Mouse (Mus musculus): ENCODE results near the gene Fmn2. TPM values are rescaled to one million over a fixed set of nuclear protein-coding genes. Genes with fewer than 3 reads are reported as not detected.

Fmn2 gene
- total RNA-seq, 2 experiments from 2014 or later: 0.21 to 0.41 TPM

GRCm38 (mm10) chr1:174557841-174558240, 56.2 kb downstream of the Fmn2 start:
- DNase-seq: no peak

- DNase-seq: no peak
These were observed 56.9 kb downstream of the Fmn2 start for GRCm38 (mm10) chr1:174558488-174558887.

DNA sequence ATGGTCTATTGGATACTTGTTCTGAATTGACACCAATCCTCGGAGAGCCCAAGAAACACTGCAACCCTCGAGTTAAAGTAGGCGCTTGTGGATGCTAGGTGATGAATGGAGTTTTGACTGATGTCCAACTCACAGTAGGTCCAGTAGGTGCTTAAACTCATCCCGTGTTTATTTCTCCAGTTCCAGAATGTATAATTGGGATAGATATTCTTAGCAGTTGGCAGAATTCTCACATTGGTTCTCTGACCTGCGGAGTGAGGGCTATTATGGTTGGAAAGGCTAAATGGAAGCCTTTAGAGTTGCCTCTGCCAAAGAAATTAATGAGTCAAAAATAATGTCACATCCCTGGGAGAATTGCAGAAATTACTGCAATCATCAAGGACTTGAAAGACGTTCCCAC, 62.9 kb downstream of the Fmn2 start:
- no peak for DNase-seq

DNA sequence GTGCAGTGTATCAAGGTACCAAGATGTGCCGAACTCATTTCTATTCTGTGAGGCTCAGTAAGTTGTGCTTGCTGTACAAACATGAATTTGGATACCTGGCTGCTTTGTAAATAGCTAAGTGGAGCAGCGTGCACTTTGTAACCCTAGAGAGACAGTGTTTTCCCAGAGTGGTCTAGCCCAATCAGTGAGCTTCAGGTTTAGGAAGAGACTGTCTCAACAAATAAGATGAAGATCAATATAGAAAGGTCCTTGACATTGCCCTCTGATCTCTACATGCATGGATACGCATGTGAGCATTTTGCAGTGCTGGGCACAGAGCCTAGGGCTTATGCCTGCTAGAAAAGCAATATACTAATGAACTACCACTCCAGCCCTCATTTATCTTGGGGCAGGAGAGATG, 67.0 kb downstream of the Fmn2 start:
- DNase-seq: no peak

DNA sequence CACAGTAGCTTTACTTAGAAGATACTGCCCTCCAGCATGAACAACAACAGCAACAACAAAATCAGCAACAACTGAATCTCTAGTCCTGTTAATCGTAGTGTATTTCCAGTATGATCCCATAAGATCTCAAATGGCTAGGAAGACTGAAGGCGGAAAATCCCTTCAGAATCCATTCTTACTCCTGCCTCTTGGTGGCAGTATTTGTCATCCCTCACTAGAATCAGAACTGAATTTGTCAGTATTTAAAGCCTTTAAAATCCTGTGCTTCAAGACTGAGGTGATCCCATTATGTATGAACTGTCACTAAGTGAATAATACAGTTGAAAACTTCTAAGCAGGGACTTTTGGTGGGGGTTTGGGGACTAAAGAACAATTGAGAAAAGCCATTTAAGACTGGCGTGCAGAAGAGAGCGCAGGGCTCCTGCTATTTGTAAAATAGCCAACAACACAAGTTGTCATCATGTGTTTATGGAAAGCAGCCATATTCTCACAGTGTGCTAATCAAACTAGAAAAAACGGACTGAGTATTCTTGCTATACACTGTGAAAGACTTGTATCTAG, 90.9 kb downstream of the Fmn2 start:
- DNase-seq: no peak

DNA sequence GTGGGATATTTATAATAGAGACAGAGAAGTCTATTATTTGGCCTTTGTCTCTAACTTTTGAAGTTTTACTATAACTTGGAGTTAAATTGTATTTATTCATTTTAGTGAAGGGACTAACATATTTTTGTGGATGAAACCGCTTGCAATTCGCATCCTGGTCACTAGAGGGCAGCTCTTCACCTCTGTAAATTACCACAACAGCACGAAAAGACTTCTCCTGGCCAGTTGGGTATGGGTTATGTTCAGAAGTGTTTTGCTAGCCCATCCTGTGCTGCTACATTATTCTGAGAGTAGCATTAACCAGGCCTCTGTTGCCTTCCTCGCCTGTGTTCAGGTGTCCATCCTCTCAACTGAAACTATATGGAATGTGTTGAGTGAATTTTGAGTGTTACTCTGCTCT, 93.4 kb downstream of the Fmn2 start:
- peak; percentile 9 for DNase-seq

- DNase-seq: no peak
These were observed 95.9 kb downstream of the Fmn2 start for GRCm38 (mm10) chr1:174597495-174597894.

DNA sequence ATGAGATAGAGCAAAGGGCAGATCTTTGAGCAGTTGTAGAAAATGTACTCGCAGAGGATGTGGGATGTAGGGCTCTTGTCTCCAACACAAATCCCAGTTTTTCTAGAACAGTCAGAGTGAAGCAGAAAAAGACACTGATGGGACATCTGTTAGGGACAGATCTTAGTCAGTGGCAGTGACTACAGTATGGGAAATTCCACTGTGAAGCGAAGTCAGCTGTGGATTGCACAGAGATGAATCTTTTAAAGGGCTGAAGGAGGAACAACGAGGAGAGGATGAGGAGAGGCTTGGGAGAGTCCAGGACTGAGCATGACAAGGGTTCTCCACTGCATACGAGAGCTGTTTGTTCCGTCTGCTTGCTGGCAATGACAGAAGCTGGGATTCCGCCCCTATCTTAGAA, 96.6 kb downstream of the Fmn2 start:
- DNase-seq: no peak

DNA sequence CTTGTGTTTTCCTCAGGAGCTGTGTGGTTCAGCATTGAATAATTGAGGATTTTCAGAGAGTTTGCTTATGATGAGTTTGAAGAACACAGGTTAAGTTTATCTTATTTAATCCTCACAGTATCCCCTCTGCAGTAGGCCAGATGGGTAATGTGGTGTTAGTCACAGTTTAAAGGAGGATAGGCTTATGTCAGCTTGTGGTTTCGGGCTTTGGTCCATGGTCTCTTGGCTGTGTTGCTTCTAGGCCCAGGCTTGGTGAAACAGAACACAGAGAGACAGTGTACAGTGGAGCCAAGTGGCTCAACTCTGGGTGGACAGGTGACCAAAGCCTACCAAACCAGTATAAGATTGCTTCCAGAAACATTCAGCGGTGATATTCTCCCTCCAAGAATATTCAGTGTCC, 98.4 kb downstream of the Fmn2 start:
- no peak for DNase-seq

DNA sequence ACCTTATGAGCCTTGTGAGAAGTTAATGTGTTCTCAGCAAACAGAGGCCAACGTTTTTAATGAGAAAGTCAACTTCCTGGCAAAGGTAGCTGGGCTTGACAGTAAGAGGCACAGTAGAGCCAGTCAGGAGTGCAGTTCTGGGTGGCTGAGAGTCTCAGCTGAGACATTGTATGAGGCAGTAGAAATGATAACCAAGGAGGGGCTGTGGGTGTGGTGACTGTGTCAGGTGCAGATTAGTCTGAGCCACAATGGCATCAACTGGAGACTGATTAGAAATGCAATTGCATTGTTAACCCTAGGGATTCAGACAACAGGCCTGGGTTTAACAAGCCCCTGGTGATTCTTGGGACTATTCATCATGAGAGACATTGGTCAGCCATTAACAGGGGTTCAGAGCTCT, 99.0 kb downstream of the Fmn2 start:
- DNase-seq: no peak

DNA sequence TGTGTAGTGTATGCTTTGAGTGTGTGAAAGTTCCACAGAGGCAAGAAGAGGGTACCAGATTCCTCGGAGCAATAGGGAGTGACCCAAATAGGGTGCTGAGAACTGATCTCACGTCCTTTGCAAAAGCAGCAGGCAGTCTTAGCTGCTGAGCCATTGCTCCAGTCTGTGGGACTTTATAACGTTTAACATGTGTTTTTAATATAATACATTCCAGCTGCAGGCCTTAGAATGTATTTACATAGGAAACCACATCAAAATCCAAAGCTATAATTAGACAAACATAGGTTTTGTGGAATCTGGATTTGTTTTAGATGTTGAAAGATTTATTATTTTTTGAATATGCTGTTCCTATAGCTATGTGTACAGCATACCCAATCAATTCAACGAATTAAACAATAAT, 115.7 kb downstream of the Fmn2 start:
- DNase-seq: no peak

- DNase-seq: no peak
These were observed 119.9 kb downstream of the Fmn2 start for GRCm38 (mm10) chr1:174621512-174621911.

- DNase-seq: no peak
These were observed 121.4 kb downstream of the Fmn2 start for GRCm38 (mm10) chr1:174623054-174623453.

DNA sequence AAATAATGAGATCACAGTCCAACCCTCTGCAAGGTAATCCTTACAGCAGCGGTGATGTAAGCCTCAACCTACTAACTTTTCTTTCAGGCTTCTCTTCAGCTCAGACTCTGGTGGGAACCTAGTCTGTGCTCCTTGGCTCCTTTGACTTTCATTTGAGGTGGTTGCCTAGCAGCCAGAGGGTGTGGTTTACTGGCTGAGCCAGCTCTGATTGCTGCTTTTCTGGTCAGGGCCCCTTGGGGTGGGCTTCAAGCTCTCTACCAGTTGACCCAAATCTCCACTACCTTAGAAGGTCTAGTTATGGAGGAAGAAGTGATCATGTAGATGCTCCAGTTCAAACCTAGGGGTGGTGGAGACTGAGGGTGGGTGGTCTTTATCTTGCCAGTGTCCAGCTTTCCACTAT, 128.4 kb downstream of the Fmn2 start:
- DNase-seq: no peak

GRCm38 (mm10) chr1:174636291-174636690, 134.7 kb downstream of the Fmn2 start:
- DNase-seq: no peak

DNA sequence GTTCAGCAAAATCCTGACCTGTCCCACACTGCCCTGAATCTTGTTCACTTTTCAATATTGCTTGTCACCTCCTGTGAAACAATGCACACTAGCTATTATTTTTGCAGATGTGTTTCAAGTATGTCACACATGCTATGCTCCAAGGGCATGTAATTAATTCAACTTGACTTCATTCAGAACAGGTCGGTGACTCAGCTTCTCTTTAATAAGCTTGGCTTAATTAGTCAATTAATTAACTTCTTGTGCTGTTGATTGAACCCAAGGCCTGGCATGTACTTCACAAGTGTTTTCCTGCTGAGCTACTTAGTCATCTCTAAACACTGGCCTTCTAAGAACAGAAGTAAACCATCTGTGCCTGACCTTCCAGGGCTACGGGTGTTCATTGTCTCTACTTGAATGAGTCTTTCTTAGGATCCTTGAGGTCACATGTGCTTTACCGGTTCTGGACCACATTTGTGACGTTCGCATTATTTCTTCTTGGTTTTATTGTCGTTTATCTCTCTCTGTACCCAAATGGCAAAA, 136.0 kb downstream of the Fmn2 start:
- no peak for DNase-seq

GRCm38 (mm10) chr1:174640901-174641300, 139.3 kb downstream of the Fmn2 start:
- DNase-seq: no peak

DNA sequence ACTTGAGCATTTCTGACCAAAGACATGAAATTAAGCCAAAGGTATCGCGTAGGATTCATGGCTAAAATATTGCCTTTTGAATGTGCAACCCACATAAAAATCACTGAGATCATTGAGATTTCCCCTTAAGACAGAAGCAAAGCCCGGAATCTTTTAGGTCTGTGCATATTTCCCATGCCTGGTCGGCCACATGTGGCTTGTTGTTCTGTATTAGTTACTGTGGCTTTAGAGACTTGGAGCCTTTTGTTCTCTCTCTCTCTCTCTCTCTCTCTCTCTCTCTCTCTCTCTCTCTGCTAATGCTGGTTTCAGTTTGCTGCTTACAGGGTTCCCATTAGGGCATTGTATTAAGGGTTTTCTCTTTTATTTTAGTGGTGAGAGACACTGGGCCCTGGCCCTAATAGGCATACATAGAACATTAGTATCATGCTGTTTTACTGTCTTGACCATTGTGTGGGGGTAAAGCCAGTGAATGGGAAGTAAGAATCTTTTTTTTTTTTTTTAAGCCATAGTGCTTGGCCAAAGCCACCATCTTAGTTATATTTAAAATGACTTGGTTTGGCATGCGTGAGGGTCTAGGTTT, 141.9 kb downstream of the Fmn2 start:
- no peak for DNase-seq

DNA sequence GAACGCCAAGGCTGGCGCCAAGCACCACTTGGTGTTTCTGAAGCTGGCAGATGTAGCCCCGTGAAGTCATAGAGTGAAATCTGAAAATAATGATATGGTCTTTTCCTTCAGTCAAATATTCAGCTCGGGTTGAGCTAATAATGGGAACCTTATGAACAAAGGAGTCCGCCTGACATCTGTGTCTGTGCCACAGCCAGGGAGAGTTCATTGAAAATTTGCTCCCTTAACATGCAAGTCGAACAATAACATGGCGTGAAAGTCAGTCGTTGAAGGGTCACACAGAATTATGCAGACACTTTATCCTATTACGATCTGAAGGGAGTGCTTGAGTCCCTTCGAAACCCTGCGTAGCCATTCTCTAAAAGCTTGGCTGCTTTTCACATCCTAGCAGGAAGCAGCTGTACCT, 147.8 kb downstream of the Fmn2 start:
- no peak for DNase-seq

DNA sequence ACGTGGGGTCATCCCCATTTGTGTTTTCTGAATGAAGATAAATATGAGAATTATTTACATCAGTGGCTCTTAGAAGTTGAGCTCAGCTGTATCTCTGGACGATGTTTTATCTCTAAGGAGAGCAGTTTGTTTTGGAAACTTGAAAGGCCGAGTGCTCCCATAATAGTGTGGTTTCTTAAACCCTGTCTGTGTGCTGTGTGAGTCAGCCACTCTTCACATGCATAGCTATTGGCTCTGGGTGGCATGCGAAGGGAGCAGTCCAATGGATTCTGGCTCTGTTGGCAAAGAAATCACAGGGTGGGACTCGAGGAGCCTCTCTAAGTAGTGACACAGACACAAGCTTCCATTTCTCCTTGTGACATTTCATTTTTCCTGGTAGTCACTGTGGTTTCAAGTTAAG, 152.9 kb downstream of the Fmn2 start:
- no peak for DNase-seq

- no peak for DNase-seq
These were observed 153.7 kb downstream of the Fmn2 start for GRCm38 (mm10) chr1:174655354-174655753.

DNA sequence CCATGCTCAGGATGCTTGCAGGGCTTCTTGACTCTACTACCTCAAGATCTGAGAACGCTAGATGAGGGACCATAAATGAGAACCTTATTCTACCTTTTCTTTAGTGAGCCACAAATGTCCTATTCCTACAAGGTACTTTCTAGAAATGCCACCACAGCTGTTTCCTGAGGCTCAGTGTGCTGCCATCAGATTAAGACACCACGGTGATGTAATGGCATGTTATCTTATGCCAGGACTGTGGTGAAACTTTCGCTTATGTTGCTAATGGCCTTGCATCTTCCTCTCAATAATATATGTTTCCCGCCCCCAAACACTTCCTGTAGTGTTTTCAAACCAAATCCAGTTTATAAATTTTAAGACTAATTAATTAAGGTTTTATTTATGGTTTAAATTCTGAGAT, 154.9 kb downstream of the Fmn2 start:
- no peak for DNase-seq

- no peak for DNase-seq
These were observed 158.0 kb downstream of the Fmn2 start for GRCm38 (mm10) chr1:174659459-174660223.

DNA sequence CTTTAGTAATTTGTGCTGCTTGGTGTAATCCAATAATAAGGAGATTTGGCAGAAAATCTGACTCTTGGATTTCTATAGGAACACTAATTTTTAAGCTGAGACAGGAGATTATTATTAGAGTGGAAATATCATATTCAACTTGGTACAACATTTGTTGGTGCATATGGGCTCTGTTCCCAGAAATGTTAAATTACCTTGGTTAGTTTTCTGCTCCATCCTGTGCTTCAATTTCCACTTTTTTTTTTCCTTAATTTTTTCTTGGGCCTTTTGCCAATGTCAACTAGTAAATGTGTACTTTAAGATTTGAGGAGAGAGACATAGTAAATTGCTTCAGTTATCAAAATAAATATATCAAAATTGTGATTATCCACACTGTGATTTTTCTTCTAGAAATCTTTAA, 163.5 kb downstream of the Fmn2 start:
- DNase-seq: no peak

Measured in gastrocnemius, postnatal 25 days (tissue).